Mouse (Mus musculus) heart, embryonic 16.5 days (tissue): ENCODE data around the gene Mok. TPM values are rescaled to one million over a fixed set of nuclear protein-coding genes. Genes with fewer than 3 reads are reported as not detected.

ENCODE experiments used
- ATAC-seq: fragments of 200-750 bp; cut with Nextera tagmentation; replicated peaks from 2 replicates; pipeline ENCODE4 v1.8.0; 2017; ENCODE audit warnings: moderate number of reproducible peaks; ENCODE audit not compliant: insufficient read depth, low FRiP score; ENCODE audit errors: extremely low read depth
- H3K27ac ChIP-seq: fragments of 300-500 bp; sonication (generic); 2 replicates; pipeline ENCODE4 v1.5.1; 2014; ENCODE audit warnings: mild to moderate bottlenecking, low read length, control low read depth, moderate library complexity
- H3K27me3 ChIP-seq: fragments of 300-500 bp; sonication (generic); 2 replicates; pipeline ENCODE4 v1.6.1; 2014; ENCODE audit warnings: low read length, mixed read lengths; ENCODE audit not compliant: control insufficient read depth, insufficient read depth
- H3K36me3 ChIP-seq: fragments of 300-500 bp; sonication (generic); 2 replicates; pipeline ENCODE4 v1.6.1; 2014; ENCODE audit not compliant: control insufficient read depth, insufficient read depth
- H3K4me1 ChIP-seq: fragments of 300-500 bp; sonication (generic); 2 replicates; pipeline ENCODE4 v1.6.1; 2014; ENCODE audit warnings: low read length, mixed read lengths; ENCODE audit not compliant: control insufficient read depth, insufficient read depth
- H3K4me2 ChIP-seq: fragments of 300-500 bp; sonication (generic); 2 replicates; pipeline ENCODE4 v1.6.1; 2014; ENCODE audit warnings: low read depth, mild to moderate bottlenecking, control low read depth, low read length
- H3K4me3 ChIP-seq: fragments of 300-500 bp; sonication (generic); 2 replicates; pipeline ENCODE4 v1.5.1; 2014; ENCODE audit warnings: mild to moderate bottlenecking, control low read depth, low read length
- H3K9ac ChIP-seq: fragments of 300-500 bp; sonication (generic); 2 replicates; pipeline ENCODE4 v1.6.1; 2014; ENCODE audit warnings: low read length, control low read depth
- H3K9me3 ChIP-seq: fragments of 300-500 bp; sonication (generic); replicated peaks from 2 replicates; pipeline ENCODE4 v1.6.1; 2016; ENCODE audit warnings: low read length; ENCODE audit not compliant: control insufficient read depth
- WGBS: fragments of 180-500 bp; shearing (Covaris S2); extraction: QIAGEN DNeasy Blood & Tissue Kit; methylation state at CpG from one replicate; pipeline ENCODE4 v1.1.7; 2014; 5-methylcytosine and 5-hydroxymethylcytosine counted together
- polyA plus RNA-seq: library from polyadenylated mRNA; unstranded; fragments of >200 nt; fragmentation: Nextera tagmentation; extraction: Ambion mirVana; gene quantifications from 2 replicates; pipeline ENCODE4 v1.2.1, GENCODE M21; 2015

The Mok gene
- 3.9 and 4.2 TPM in 2 replicates for polyA plus RNA-seq

DNA sequence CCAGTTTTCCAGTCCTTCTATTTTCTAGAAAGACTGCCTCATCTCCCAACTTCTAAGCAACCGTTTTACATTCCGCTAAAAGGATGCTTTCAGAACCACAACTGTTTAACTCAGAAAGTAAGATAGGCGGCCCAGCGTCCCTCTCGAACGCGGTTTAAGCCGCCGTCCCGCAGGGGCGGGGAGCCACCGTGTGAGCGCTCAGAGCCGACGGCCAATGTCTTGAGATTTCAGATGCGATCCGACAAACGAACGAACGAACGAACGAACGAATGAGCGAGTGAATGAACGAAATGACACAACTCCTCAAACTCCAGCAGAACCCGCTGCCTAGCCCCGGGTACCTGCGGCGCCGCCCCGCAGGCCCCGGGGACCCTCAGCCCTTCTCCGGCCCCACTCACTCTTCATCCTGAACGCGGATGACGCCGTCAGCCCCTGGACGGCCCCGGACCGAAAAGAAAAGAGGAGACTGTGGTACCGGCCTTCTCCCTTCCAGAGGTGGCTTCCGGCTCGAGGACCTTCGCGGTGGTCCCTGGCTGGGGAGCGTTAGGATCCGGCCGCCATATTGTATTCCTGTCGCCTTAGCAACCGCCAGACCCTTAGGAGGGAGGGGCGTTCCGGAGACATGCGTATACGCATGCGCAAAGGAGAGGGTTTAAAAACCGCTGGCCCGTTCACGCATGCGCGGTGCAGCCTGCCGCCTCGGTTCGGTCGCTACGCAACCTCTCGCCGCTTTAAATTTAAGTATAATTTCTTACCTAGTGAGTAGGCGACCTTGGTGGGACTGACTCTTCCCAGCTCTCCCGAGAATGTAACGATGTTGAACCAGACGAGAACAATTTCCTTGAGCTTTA is at the start of gene Mok:
Gene Mok, minus strand, starts transcription at position 592 of the 851 bp plus-strand sequence.
- peak; percentile 71 for ATAC-seq
- H3K27me3 ChIP-seq: no peaks in the 10 kb centered on the region
- H3K9me3 ChIP-seq: no peaks in the 10 kb centered on the region
- peaks cover 17% of the 10 kb centered on the region for H3K4me1 ChIP-seq
- H3K4me2 ChIP-seq: peak within 1 kb of the TSS; percentile 83
- no peaks in the 10 kb centered on the region for H3K36me3 ChIP-seq
- under 1% methylated on average over 71 of the region's 71 CpGs for WGBS
- H3K27ac ChIP-seq: no peak within 1 kb of the TSS
- H3K9ac ChIP-seq: peak within 1 kb of the TSS; percentile 68
- H3K4me3 ChIP-seq: peak within 1 kb of the TSS; percentile 79

DNA sequence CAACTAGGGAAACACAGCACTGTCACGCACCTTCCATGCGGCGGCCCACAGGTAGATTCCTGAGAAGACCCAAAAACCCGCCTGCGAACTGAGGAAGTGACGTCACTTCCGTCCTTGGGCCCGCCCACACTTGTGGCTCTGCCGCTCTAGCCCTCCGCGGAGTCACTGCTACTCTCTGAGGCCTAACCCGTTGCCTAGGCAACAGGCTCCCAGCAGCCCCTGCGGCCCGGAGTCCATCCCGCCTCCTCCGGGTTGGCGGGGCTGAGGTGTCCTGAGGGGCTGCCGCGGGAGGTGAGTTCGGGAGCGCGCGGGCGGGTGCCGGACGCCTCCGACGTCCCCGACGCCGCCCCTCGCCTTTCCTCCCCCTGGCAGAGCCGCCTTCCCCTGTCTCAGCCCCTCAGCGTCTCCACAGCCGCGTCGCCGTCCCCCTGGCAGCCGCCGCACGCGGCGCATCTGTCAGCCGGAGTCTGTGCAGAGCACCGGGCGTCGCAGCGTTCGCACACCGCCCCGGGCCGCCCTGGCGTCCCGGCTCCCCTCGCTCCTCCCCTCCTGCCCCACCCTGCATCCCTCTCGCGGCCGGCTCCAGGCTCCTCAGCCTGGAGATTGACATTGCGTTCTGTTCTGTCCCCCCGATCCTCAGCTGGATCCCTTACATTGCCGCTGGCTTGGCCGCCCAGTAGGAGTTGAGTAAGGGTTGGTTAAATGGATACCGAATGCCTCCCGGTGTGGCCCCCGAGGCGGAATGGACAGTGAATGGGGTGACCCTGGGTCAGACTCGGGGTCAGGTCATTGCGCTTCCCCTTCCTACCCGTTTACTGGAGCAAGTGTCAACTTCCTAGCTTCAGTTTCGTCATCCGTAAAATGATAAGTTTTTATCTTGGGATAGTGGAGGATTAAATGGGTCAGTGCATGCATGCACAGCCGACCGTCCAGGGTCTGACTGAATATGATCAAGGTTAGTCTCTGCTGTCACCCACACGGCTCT is 48.6 kb upstream of the Mok start, which contains the start of the genes Cinp and Tecpr2:
Gene Cinp, minus strand, starts transcription at position 110 of the 985 bp plus-strand sequence.
Gene Tecpr2, plus strand, starts transcription at position 229 of the 985 bp plus-strand sequence.
- peak within 1 kb of the TSS; percentile 76 for H3K4me3 ChIP-seq
- peak within 1 kb of the TSS; percentile 79 for H3K9ac ChIP-seq
- no peaks in the 10 kb centered on the region for H3K9me3 ChIP-seq
- peak; percentile 99 for ATAC-seq
- H3K27me3 ChIP-seq: no peaks in the 10 kb centered on the region
- peaks cover 13% of the 10 kb centered on the region for H3K4me1 ChIP-seq
- peak within 1 kb of the TSS; percentile 85 for H3K27ac ChIP-seq
- WGBS: under 1% methylated on average over 74 of the region's 74 CpGs
- peak within 1 kb of the TSS; percentile 95 for H3K4me2 ChIP-seq
- no peaks in the 10 kb centered on the region for H3K36me3 ChIP-seq

DNA sequence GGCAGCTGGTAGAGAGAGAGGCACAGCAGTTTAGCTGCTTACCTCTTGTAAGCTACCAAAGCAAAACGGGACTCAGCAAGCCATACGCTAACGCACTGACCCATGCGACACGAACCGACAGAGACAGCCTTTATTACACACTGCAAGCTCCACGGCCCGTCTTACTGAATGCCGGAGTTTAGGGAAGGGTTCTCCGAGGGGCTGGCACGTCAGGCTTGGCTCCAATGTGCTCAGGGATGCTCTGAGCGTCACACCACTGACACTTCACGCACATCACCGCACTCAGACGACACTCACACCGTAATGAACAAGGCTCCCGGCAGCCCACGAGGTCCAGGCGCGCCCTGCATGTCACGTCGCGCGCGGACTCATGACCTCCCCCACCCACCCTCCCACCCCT is 47.9 kb upstream of the Mok start:
- peaks cover 3% of the 10 kb centered on the region for H3K36me3 ChIP-seq
- H3K27me3 ChIP-seq: no peaks in the 10 kb centered on the region
- H3K9me3 ChIP-seq: no peaks in the 10 kb centered on the region
- no peak overlapping the region; the same call in 1 of the 2 replicates for H3K27ac ChIP-seq
- ATAC-seq: no peak; the same call in 1 of the 2 replicates
- peak overlapping the region; percentile 76 for H3K4me3 ChIP-seq
- WGBS: under 1% methylated on average over 25 of the region's 25 CpGs
- H3K4me2 ChIP-seq: peak overlapping the region; percentile 90
- peaks cover 13% of the 10 kb centered on the region for H3K4me1 ChIP-seq
- H3K9ac ChIP-seq: peak overlapping the region; percentile 79

DNA sequence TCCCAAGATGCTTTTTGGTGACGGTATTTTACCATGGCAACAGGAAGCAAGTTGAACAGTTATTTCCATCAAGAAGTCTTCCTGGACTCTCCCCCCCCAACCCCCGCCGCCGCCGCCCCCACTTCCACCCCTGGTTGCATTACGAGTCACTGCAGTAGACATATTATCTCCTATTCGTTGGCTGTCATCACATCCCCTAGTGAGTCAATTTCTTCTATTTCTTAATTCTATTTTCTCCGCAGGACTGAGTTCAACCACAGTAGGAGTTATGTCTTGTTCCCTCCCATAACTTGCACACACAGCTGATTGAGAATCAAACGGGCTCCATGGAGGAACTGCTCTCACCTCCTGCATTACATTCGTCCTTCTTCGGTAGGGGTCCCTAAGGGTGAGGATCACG is 47.4 kb upstream of the Mok start:
- Histone ChIP-seq H3K9ac (peak overlapping the region; percentile 79), H3K4me2 (peak overlapping the region; percentile 90), H3K4me3 (peak overlapping the region; percentile 76), H3K9me3 (no peaks in the 10 kb centered on the region), H3K27ac (no peak overlapping the region), H3K4me1 (peaks cover 13% of the 10 kb centered on the region), H3K27me3 (no peaks in the 10 kb centered on the region), H3K36me3 (peaks cover 4% of the 10 kb centered on the region)
- WGBS: 29% methylated on average over 12 of the region's 12 CpGs
- ATAC-seq: no peak

DNA sequence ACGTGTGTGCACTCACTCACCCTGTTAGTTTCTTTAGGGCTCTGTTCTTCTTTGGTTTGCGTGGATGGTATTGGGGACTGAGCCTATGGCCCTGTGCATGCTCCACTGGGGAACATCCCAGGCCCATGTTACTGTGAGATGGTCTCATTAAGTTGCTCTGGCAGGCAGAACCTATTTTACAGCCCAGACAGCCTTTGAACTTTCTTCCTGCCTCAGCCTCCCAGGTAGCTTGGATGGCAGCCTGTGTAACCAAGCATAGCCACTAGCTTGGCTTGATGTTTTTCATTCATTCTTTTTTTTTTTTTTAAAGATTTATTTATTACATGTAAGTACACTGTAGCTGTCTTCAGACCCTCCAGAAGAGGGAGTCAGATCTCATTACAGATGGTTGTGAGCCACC is 44.5 kb upstream of the Mok start:
- Histone ChIP-seq H3K4me3 (no peak overlapping the region), H3K27ac (no peak overlapping the region), H3K4me1 (peaks cover 13% of the 10 kb centered on the region), H3K9ac (no peak overlapping the region), H3K9me3 (no peaks in the 10 kb centered on the region), H3K27me3 (no peaks in the 10 kb centered on the region), H3K4me2 (no peak overlapping the region), H3K36me3 (peaks cover 8% of the 10 kb centered on the region)
- WGBS: 95% methylated on average over 2 of the region's 2 CpGs
- no peak for ATAC-seq

DNA sequence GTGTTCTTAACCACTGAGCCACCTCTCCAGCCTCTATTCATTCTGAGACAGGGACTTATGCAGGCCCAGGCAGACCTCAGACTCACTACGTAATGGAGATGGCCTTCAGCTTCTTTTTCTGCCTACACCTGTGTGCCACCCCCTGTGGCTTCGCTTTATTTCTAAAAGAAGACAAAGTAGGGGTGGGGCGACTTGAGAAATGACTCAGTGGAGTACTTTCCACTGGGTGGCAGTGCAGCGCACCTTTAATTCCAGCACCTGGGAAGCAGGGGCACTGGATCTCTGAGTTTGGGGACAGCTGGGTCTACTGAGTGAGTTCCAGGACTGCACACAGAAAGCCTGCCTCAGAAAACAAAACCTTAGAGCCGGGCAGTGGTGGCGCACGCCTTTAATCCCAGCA is 41.6 kb upstream of the Mok start:
- Histone ChIP-seq H3K36me3 (peaks cover 24% of the 10 kb centered on the region), H3K4me1 (no peaks in the 10 kb centered on the region), H3K4me3 (no peak overlapping the region), H3K9ac (no peak overlapping the region), H3K4me2 (no peak overlapping the region), H3K27ac (no peak overlapping the region), H3K27me3 (no peaks in the 10 kb centered on the region), H3K9me3 (no peaks in the 10 kb centered on the region)
- 89% methylated on average over 7 of the region's 7 CpGs for WGBS
- no peak for ATAC-seq

DNA sequence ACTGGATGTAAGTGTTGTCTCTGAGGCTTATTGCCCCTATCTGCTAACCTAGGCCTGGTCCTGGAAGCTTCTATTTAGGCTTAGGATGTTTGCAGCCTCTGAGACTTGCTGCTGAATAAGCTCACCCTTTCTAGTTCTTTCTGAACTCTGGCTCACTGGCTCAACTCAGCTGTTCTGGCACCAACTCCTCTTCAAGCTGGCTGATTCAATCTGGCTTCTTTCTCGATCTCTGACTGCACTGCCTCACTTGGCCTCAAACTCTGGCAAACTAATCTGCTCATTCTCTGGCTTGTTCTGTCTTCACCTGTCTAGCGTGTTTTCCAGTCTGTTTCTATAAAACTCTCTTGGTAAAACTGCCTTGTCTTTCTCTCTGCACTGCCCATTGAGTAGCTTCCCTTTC is 34.6 kb upstream of the Mok start:
- H3K36me3 ChIP-seq: peaks cover 41% of the 10 kb centered on the region
- no peak overlapping the region for H3K9ac ChIP-seq
- H3K27me3 ChIP-seq: no peaks in the 10 kb centered on the region
- no peak overlapping the region for H3K4me3 ChIP-seq
- H3K9me3 ChIP-seq: no peaks in the 10 kb centered on the region
- ATAC-seq: no peak
- H3K27ac ChIP-seq: no peak overlapping the region
- WGBS: 89% methylated on average over 2 of the region's 2 CpGs
- H3K4me1 ChIP-seq: no peaks in the 10 kb centered on the region
- H3K4me2 ChIP-seq: no peak overlapping the region

DNA sequence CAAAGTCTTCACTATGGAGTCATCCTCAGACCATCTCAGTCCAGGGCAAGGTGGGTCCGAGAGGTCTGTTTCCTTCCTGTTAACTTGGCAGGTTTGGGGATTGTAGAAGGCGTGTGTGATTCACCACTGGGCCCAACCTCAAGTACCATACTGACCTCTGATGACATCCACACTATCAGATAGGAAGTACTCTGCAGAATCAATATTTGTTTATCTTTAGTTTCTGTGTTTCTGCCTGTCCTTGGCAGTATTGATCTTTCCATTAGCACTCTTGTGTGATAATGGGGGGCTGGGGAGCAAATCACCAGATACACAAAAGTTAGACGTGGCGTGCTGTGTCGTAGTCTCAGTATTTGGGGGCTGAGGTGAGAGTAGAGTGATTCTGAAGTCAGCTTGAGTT is 30.5 kb upstream of the Mok start:
- H3K36me3 ChIP-seq: peaks cover 38% of the 10 kb centered on the region
- no peaks in the 10 kb centered on the region for H3K27me3 ChIP-seq
- 88% methylated on average over 5 of the region's 5 CpGs for WGBS
- no peaks in the 10 kb centered on the region for H3K9me3 ChIP-seq
- no peak overlapping the region for H3K9ac ChIP-seq
- no peaks in the 10 kb centered on the region for H3K4me1 ChIP-seq
- no peak overlapping the region for H3K4me3 ChIP-seq
- H3K4me2 ChIP-seq: no peak overlapping the region
- H3K27ac ChIP-seq: no peak overlapping the region
- ATAC-seq: no peak
